Mouse (Mus musculus): ENCODE results near the gene Rac3.

DNA sequence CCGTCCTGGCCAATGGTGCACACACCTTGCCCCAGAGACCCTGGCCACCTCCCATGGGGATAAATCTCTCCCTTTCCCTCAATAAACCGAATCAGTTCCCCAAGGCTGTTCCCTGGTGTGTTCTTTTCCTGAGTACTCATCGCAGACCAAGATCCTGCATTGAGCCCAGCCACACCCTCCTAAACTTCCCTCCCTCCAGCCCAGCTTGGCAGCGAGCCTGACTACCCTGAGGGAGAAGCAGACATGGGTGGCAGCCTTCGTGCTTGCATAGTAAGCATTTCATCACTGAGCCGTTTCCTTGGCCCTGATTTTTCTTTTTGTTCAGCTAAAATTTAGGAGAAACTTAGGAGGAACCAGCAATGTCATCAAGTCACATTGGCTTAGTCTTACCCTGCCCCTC lies 12.3 kb downstream of the Rac3 start:
- no peak for TF ChIP-seq CTCF (IDR thresholded peaks at IDR 0.05; ENCODE audit: low read depth, low read length)
- no peak for TF ChIP-seq POLR2A (IDR thresholded peaks at IDR 0.05; ENCODE audit: borderline replicate concordance, low read depth, low read length)
